Mouse (Mus musculus): Measurements from ENCODE around the gene Gm10912.

DNA sequence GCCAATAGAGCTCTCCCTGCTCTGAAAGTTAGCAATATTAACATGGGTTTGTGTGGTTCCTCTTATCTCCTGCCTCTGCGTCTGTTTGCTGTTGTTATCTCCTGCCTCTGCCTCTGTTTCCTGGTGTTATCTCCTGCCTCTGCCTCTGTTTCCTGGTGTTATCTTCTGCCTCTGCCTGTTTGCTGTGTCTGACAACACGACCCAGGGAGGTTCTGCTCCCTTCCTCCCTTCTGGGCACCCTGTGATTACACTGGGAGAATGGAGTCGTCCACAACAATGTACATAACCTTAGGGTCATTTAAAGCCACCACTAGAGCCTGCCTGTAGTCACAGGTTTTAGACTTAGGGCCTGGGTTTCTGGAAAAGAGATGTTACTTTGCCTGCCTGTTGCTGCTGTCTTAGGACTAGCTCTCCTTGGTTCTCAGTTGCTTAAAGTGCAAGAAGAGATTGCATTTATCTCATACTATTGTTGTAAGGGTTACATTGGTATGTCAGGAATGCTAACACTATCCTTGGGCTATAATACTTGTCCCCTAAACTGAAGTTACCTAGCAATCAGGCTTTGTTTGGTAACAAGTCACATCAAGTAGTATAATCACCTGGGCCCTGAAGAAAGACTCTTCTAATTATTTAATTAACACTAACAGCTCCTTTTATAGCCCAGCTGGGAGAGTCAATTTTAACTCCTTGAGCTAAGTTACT is 33.1 kb downstream of the Gm10912 start:
- TF ChIP-seq CTCF (IDR thresholded peaks at IDR 0.05; ENCODE audit: borderline replicate concordance, control insufficient read depth, extremely low read depth, insufficient read depth, low read length, poor library complexity) (no peak), POLR2A (IDR thresholded peaks at IDR 0.05; ENCODE audit: control insufficient read depth, extremely low read depth, insufficient read depth, low read length, poor library complexity) (no peak)
